Mouse (Mus musculus) kidney, postnatal 10 days (tissue): ENCODE measurements around the gene Tnfrsf14.

Experiments
- DNase-seq: peaks from one replicate; pipeline ENCODE4 v3.0.0; 2021; ENCODE audit warnings: mixed read lengths

The Tnfrsf14 gene

GRCm38 (mm10) chr4:154914252-154914651 is 14.1 kb downstream of the Tnfrsf14 start:
- DNase-seq: no peak

- no peak for DNase-seq
Measured at GRCm38 (mm10) chr4:154913845-154914244, 14.5 kb downstream of the Tnfrsf14 start.

- DNase-seq: no peak
Measured at GRCm38 (mm10) chr4:154911644-154912043, 16.7 kb downstream of the Tnfrsf14 start.

- DNase-seq: peak; percentile 29
Measured at GRCm38 (mm10) chr4:154910606-154911522, 17.5 kb downstream of the Tnfrsf14 start.

GRCm38 (mm10) chr4:154908490-154908889 is 19.9 kb downstream of the Tnfrsf14 start:
- no peak for DNase-seq

- DNase-seq: peak; percentile 85
Measured at GRCm38 (mm10) chr4:154907833-154908232, 20.5 kb downstream of the Tnfrsf14 start.

GRCm38 (mm10) chr4:154904185-154905071 is 23.9 kb downstream of the Tnfrsf14 start:
- peak; percentile 86 for DNase-seq

- DNase-seq: no peak
Measured at GRCm38 (mm10) chr4:154902371-154902770, 26.0 kb downstream of the Tnfrsf14 start.

GRCm38 (mm10) chr4:154898506-154899446 is 29.6 kb downstream of the Tnfrsf14 start, which contains the start of gene Fam213b:
Gene Fam213b, minus strand, starts transcription at chr4:154899135.
- DNase-seq: peak; percentile 88

- no peak for DNase-seq
Measured at GRCm38 (mm10) chr4:154897676-154898465, 30.5 kb downstream of the Tnfrsf14 start.

GRCm38 (mm10) chr4:154895549-154895948 is 32.8 kb downstream of the Tnfrsf14 start:
- DNase-seq: no peak

GRCm38 (mm10) chr4:154890887-154891286 is 37.5 kb downstream of the Tnfrsf14 start:
- DNase-seq: no peak

GRCm38 (mm10) chr4:154887593-154888250 is 40.6 kb downstream of the Tnfrsf14 start:
- DNase-seq: no peak

GRCm38 (mm10) chr4:154886876-154887592 is 41.3 kb downstream of the Tnfrsf14 start:
- DNase-seq: no peak

- DNase-seq: no peak
Measured at GRCm38 (mm10) chr4:154885416-154885815, 42.9 kb downstream of the Tnfrsf14 start.

- no peak for DNase-seq
Measured at GRCm38 (mm10) chr4:154882014-154882659, 46.2 kb downstream of the Tnfrsf14 start.

- DNase-seq: no peak
Measured at GRCm38 (mm10) chr4:154880730-154881129, 47.6 kb downstream of the Tnfrsf14 start.

- DNase-seq: peak; percentile 97
Measured at GRCm38 (mm10) chr4:154877864-154878548, 50.4 kb downstream of the Tnfrsf14 start.

- DNase-seq: no peak
Measured at GRCm38 (mm10) chr4:154873186-154873585, 55.2 kb downstream of the Tnfrsf14 start.
